Mouse (Mus musculus) kidney, adult 8-10 months (tissue): ENCODE measurements around the gene Syt2.
A peak's percentile ranks its signal among the peaks of the same experiment; 100 is the strongest.

Experiments
- DNase-seq, 2 experiments: peaks; one replicate each; pipeline ENCODE4 v3.0.0; 2022

Syt2 gene

GRCm38 (mm10) chr1:134651268-134651850, 4.9 kb downstream of the Syt2 start:
- DNase-seq: peak; percentile 39 to 46

- peak; percentile 13 to 58 for DNase-seq
These were observed 5.4 kb downstream of the Syt2 start for GRCm38 (mm10) chr1:134651851-134652398.

GRCm38 (mm10) chr1:134653603-134654257, 7.3 kb downstream of the Syt2 start:
- no peak for DNase-seq

GRCm38 (mm10) chr1:134658841-134659240, 12.4 kb downstream of the Syt2 start:
- DNase-seq: no peak

- no peak for DNase-seq
These were observed 13.7 kb downstream of the Syt2 start for GRCm38 (mm10) chr1:134660163-134660562.

GRCm38 (mm10) chr1:134671234-134672070, 25.0 kb downstream of the Syt2 start:
- no peak for DNase-seq

GRCm38 (mm10) chr1:134674312-134674711, 27.8 kb downstream of the Syt2 start:
- DNase-seq: peak in 1 of 2 experiments; percentile 8

GRCm38 (mm10) chr1:134679445-134679844, 33.0 kb downstream of the Syt2 start:
- peak in 1 of 2 experiments; percentile 2 for DNase-seq

GRCm38 (mm10) chr1:134680617-134681016, 34.1 kb downstream of the Syt2 start:
- DNase-seq: no peak

- no peak for DNase-seq
These were observed 36.0 kb downstream of the Syt2 start for GRCm38 (mm10) chr1:134682460-134682859.

- no peak for DNase-seq
These were observed 40.5 kb downstream of the Syt2 start for GRCm38 (mm10) chr1:134686834-134687421.

GRCm38 (mm10) chr1:134696302-134696701, 49.8 kb downstream of the Syt2 start:
- DNase-seq: no peak

GRCm38 (mm10) chr1:134697073-134697472, 50.6 kb downstream of the Syt2 start:
- DNase-seq: no peak

GRCm38 (mm10) chr1:134697522-134698250, 51.2 kb downstream of the Syt2 start:
- no peak for DNase-seq

- no peak for DNase-seq
These were observed 52.0 kb downstream of the Syt2 start for GRCm38 (mm10) chr1:134698486-134698885.

- no peak for DNase-seq
These were observed 52.9 kb downstream of the Syt2 start for GRCm38 (mm10) chr1:134699390-134699789.

GRCm38 (mm10) chr1:134700151-134700550, 53.7 kb downstream of the Syt2 start:
- DNase-seq: no peak

- DNase-seq: no peak
These were observed 54.2 kb downstream of the Syt2 start for GRCm38 (mm10) chr1:134700634-134701033.

- no peak for DNase-seq
These were observed 54.7 kb downstream of the Syt2 start for GRCm38 (mm10) chr1:134701191-134701590.

GRCm38 (mm10) chr1:134703232-134703631, 56.8 kb downstream of the Syt2 start:
- DNase-seq: no peak

GRCm38 (mm10) chr1:134704396-134705306, 58.2 kb downstream of the Syt2 start:
- peak in 1 of 2 experiments; percentile 19 for DNase-seq
